Mouse (Mus musculus): ENCODE measurements around the gene Pde4d.

DNA sequence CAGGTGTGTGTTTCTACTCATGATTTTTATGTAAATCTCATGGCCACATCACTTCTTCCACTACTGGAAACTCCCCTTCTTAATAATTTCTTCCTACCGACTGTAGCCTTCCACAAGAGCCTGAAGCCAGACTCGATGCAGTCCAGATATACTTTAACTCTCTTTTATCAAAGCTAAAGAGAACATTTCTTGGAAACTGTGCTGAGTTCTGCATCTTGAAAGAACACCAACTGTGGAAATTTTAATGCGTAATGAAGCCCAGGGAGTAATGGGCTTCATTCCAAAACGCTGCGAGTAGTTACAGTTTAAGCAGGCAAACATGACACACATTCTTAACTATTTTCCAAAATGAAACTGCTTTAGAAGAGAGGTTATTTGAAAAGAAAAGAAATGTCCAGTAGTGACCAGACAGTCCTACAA, 92.6 kb downstream of the Pde4d start:
- TF ChIP-seq CTCF (IDR thresholded peaks at IDR 0.05; ENCODE audit: control insufficient read depth, insufficient read depth, insufficient read length) (no peak), MYOD1 (IDR thresholded peaks at IDR 0.05; ENCODE audit: control insufficient read depth, insufficient read length, low read depth) (no peak), USF1 (IDR thresholded peaks at IDR 0.05; ENCODE audit: low read depth) (no peak), MYOG (IDR thresholded peaks at IDR 0.05; ENCODE audit: control insufficient read depth, extremely low read depth, insufficient read length) (no peak), MAX (IDR thresholded peaks at IDR 0.05) (no peak)
